Mouse (Mus musculus) G1E (cell line): Measurements from ENCODE around the gene Fam221b.

Experiments used
- CTCF ChIP-seq: IDR thresholded peaks from 2 replicates; pipeline ENCODE4 v1.5.1; 2012; ENCODE audit warnings: low read depth, low read length, inconsistent platforms, mixed read lengths
- GATA1 ChIP-seq: IDR thresholded peaks from 2 replicates; pipeline ENCODE4 v1.6.1; 2012; ENCODE audit warnings: borderline replicate concordance, low read length, inconsistent platforms, mixed read lengths
- GATA2 ChIP-seq: IDR thresholded peaks from 2 replicates; pipeline ENCODE4 v1.6.1; 2012; ENCODE audit warnings: low read depth, low read length, inconsistent platforms, borderline replicate concordance
- POLR2AphosphoS5 ChIP-seq: IDR thresholded peaks from 2 replicates; pipeline ENCODE4 v1.6.1; 2012; ENCODE audit warnings: low read depth, low read length, inconsistent platforms; ENCODE audit not compliant: insufficient replicate concordance
- TAL1 ChIP-seq: conservative IDR thresholded peaks from 2 replicates; pipeline ENCODE4 v1.6.1; 2012; ENCODE audit warnings: low read depth, low read length, inconsistent platforms, mixed read lengths

DNA sequence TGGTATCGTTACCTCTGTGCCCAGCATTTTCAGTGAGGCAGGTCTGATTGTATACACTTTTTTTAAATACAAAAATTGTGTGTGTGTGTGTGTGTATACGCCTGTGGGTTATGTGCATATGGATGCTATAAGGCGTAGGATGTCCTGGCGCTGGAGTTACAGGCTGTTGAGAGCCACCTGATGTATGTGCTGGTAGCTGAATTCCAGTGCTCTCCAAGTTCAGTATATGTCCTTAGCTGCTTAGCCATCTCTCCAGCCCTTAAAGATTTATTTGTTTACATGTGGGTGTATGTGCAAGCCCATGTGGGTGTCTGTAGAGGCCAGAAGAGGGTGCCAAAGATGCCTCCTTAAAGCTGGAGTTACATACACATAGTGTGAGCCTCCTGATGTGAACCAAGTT is 11.8 kb downstream of the Fam221b start:
- TF ChIP-seq CTCF: no peak
- no peak for TF ChIP-seq GATA1
- no peak for TF ChIP-seq GATA2
- no peak for TF ChIP-seq TAL1
- no peak for TF ChIP-seq POLR2AphosphoS5
